Mouse (Mus musculus): ENCODE data around the gene Tas2r122. TPM values are rescaled to one million over a fixed set of nuclear protein-coding genes. Genes with fewer than 3 reads are reported as not detected.

Tas2r122 gene
- not detected for polyA plus RNA-seq (2014; fragmentation: Illumina TruSeq; extraction: RNeasy Lipid Tissue Mini Kit (QIAGEN cat#74804); ENCODE audit: low read depth, low replicate concordance)

DNA sequence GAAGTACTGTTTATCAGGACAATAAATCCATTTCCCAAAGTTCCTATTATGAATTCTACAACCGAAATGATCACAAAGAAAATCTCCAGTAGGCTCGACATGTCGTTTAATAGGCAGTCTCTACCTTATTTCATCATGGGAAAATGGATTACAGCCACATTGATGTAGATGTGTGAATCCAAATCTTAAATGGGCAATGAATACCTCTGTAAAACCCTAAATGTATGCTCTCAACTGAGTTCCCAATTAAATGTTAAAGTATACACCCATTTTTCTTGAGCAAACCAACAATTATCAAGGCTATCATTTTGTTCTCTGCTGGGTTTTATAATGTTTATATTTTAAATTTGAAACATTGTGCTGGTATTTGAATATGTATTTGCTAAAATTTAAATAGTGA is at the start of gene Tas2r122:
Gene Tas2r122 (minus strand): TSS at position 101 of the 400 bp plus-strand sequence.

DNA sequence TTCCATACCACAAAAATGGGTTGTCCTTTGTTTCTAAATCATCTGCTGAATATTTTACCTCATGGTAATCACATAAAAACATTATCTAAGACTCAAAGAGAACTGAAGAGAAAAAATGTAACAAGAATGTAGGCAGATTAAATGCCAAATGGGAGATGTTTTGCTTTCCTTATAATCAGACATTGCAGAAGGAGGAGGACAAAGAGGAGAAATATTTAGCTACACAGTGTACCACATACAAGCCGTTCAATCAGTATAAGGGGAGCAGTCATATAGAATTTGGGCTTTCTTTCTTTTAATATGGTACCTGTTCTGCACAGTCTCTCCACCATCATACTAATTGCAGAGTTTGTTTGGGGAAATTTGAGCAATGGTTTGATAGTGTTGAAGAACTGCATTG is 42.7 kb upstream of the Tas2r122 start, which contains the start of gene Tas2r124:
Gene Tas2r124 (plus strand): TSS at position 301 of the 400 bp plus-strand sequence.

DNA sequence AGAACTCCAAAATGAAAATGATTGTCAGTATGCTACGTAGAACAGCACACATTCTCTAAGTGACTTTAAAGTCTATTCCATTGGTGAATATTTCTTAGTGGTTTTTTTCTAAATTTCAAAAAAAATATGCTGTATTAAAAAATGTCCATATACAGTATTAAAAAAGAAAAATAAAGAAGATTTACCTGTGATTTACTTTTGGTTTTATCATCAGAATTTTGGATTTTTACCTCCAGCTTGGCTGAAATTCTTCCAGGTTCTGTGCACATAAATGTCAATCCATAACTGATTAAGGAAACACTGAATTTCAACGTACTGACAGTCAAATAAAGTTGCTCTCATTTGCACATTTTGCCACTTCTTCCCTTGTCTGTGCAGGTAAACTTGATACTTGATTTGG is 26.2 kb upstream of the Tas2r122 start, which contains the start of gene Tas2r115:
Gene Tas2r115 (minus strand): TSS at position 101 of the 400 bp plus-strand sequence.

DNA sequence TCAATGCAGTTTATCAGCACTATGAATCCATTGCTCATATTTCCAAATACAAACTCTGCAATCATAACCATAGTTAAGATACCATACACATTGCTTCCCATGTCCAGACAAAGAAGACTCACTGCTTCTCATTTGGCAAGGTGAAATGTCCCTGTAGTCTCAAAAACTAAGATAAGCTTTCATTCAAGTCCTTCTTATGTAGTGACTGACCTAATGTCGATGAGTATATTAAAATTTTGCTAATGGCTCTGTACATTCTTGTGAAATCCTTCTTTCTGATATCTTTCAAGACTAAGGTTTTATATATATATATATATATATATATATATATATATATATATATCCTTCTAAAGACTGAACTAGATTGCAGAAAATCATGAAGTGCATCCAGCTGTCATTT is 10.8 kb downstream of the Tas2r122 start, which contains the start of gene Tas2r121:
Gene Tas2r121 (minus strand): TSS at position 101 of the 400 bp plus-strand sequence.

Other genes starting within 250 kb of the Tas2r122 start
- not detected for gene Prh1, start 142.1 kb downstream of the Tas2r122 start, polyA plus RNA-seq (2014; fragmentation: Illumina TruSeq; extraction: RNeasy Lipid Tissue Mini Kit (QIAGEN cat#74804); ENCODE audit: low read depth, low replicate concordance)
- not detected for gene Prp2, start 116.0 kb downstream of the Tas2r122 start, polyA plus RNA-seq (2014; fragmentation: Illumina TruSeq; extraction: RNeasy Lipid Tissue Mini Kit (QIAGEN cat#74804); ENCODE audit: low read depth, low replicate concordance)
- gene A630073D07Rik, start 60.4 kb downstream of the Tas2r122 start, polyA plus RNA-seq (2014; fragmentation: Illumina TruSeq; extraction: RNeasy Lipid Tissue Mini Kit (QIAGEN cat#74804); ENCODE audit: low read depth, low replicate concordance) = not detected
- not detected for gene Tas2r120, start 55.0 kb downstream of the Tas2r122 start, polyA plus RNA-seq (2014; fragmentation: Illumina TruSeq; extraction: RNeasy Lipid Tissue Mini Kit (QIAGEN cat#74804); ENCODE audit: low read depth, low replicate concordance)
- not detected for gene Tas2r121, start 10.9 kb downstream of the Tas2r122 start, polyA plus RNA-seq (2014; fragmentation: Illumina TruSeq; extraction: RNeasy Lipid Tissue Mini Kit (QIAGEN cat#74804); ENCODE audit: low read depth, low replicate concordance)
- not detected for gene Tas2r115, start 26.1 kb upstream of the Tas2r122 start, polyA plus RNA-seq (2014; fragmentation: Illumina TruSeq; extraction: RNeasy Lipid Tissue Mini Kit (QIAGEN cat#74804); ENCODE audit: low read depth, low replicate concordance)
- not detected for gene Tas2r124, start 42.8 kb upstream of the Tas2r122 start, polyA plus RNA-seq (2014; fragmentation: Illumina TruSeq; extraction: RNeasy Lipid Tissue Mini Kit (QIAGEN cat#74804); ENCODE audit: low read depth, low replicate concordance)
- not detected for gene Tas2r102, start 50.2 kb upstream of the Tas2r122 start, polyA plus RNA-seq (2014; fragmentation: Illumina TruSeq; extraction: RNeasy Lipid Tissue Mini Kit (QIAGEN cat#74804); ENCODE audit: low read depth, low replicate concordance)
- gene Tas2r136, start 66.2 kb upstream of the Tas2r122 start, polyA plus RNA-seq (2014; fragmentation: Illumina TruSeq; extraction: RNeasy Lipid Tissue Mini Kit (QIAGEN cat#74804); ENCODE audit: low read depth, low replicate concordance) = not detected
- not detected for gene Tas2r117, start 90.9 kb upstream of the Tas2r122 start, polyA plus RNA-seq (2014; fragmentation: Illumina TruSeq; extraction: RNeasy Lipid Tissue Mini Kit (QIAGEN cat#74804); ENCODE audit: low read depth, low replicate concordance)
- gene Tas2r123, start 135.2 kb upstream of the Tas2r122 start, polyA plus RNA-seq (2014; fragmentation: Illumina TruSeq; extraction: RNeasy Lipid Tissue Mini Kit (QIAGEN cat#74804); ENCODE audit: low read depth, low replicate concordance) = not detected
- gene Tas2r116, start 143.5 kb upstream of the Tas2r122 start, polyA plus RNA-seq (2014; fragmentation: Illumina TruSeq; extraction: RNeasy Lipid Tissue Mini Kit (QIAGEN cat#74804); ENCODE audit: low read depth, low replicate concordance) = not detected
- not detected for gene Tas2r110, start 156.1 kb upstream of the Tas2r122 start, polyA plus RNA-seq (2014; fragmentation: Illumina TruSeq; extraction: RNeasy Lipid Tissue Mini Kit (QIAGEN cat#74804); ENCODE audit: low read depth, low replicate concordance)
- not detected for gene Tas2r113, start 181.1 kb upstream of the Tas2r122 start, polyA plus RNA-seq (2014; fragmentation: Illumina TruSeq; extraction: RNeasy Lipid Tissue Mini Kit (QIAGEN cat#74804); ENCODE audit: low read depth, low replicate concordance)
- gene Tas2r125, start 197.7 kb upstream of the Tas2r122 start, polyA plus RNA-seq (2014; fragmentation: Illumina TruSeq; extraction: RNeasy Lipid Tissue Mini Kit (QIAGEN cat#74804); ENCODE audit: low read depth, low replicate concordance) = not detected
- gene Tas2r129, start 239.2 kb upstream of the Tas2r122 start, polyA plus RNA-seq (2014; fragmentation: Illumina TruSeq; extraction: RNeasy Lipid Tissue Mini Kit (QIAGEN cat#74804); ENCODE audit: low read depth, low replicate concordance) = not detected
- gene Tas2r131, start 246.0 kb upstream of the Tas2r122 start, polyA plus RNA-seq (2014; fragmentation: Illumina TruSeq; extraction: RNeasy Lipid Tissue Mini Kit (QIAGEN cat#74804); ENCODE audit: low read depth, low replicate concordance) = not detected